29 mouse cellular contexts compared by ENCODE assay signal in genomic region chr6:106520367-106520766, GRCm38 (mm10).
"Had no signal": no experiment of that assay in that cellular context is flagged by ENCODE, and none has a peak within 500 bp of the region (broad histone marks: within the 10 kb centered on the region; RNA-seq: fewer than 3 reads in every experiment).

No protein-coding gene starts in this region.

- H3K9ac ChIP-seq: heart, embryonic 13.5 days; heart, embryonic 15.5 days; hindbrain, embryonic 14.5 days; intestine, embryonic 15.5 days; kidney, embryonic 15.5 days; limb, embryonic 12.5 days; liver, embryonic 13.5 days; liver, embryonic 15.5 days; liver, postnatal 0 days had no signal

- DNase-seq: gastrocnemius, postnatal 14 days; gastrocnemius, postnatal 36 days; heart, adult 11 months; heart, adult 2 months; heart, postnatal 14 days; heart, postnatal 36 days; kidney, adult 18-20 months; kidney, adult 8-10 months; kidney, postnatal 14 days; kidney, postnatal 36 days; layer of hippocampus, adult 9-11 months; layer of hippocampus, postnatal 36 days; liver; liver, embryonic 13.5 days; liver, postnatal 0 days had no signal

- H3K36me3 ChIP-seq: heart, embryonic 13.5 days; heart, embryonic 15.5 days; intestine, embryonic 15.5 days; kidney, embryonic 15.5 days; limb, embryonic 10.5 days; limb, embryonic 12.5 days; liver, embryonic 13.5 days; liver, embryonic 15.5 days had no signal

- ATAC-seq: hindbrain, embryonic 16.5 days; inflammation-experienced regulatory T-cells, adult 6 months; intestine, embryonic 15.5 days; intestine, postnatal 0 days; liver, postnatal 0 days had no signal

- H3K9me3 ChIP-seq: heart, embryonic 13.5 days; heart, embryonic 15.5 days; intestine, embryonic 15.5 days; kidney, embryonic 15.5 days; limb, embryonic 10.5 days; limb, embryonic 12.5 days; liver, embryonic 13.5 days; liver, embryonic 15.5 days had no signal

- H3K4me3 ChIP-seq: heart, adult 2 months; heart, embryonic 13.5 days; heart, embryonic 15.5 days; intestine, embryonic 15.5 days; kidney, embryonic 15.5 days; limb, embryonic 10.5 days; limb, embryonic 12.5 days; liver, embryonic 13.5 days; liver, embryonic 15.5 days had no signal

- H3K27me3 ChIP-seq: heart, embryonic 13.5 days; heart, embryonic 15.5 days; intestine, embryonic 15.5 days; kidney, embryonic 15.5 days; limb, embryonic 12.5 days; liver, embryonic 13.5 days; liver, embryonic 15.5 days had no signal

- H3K4me2 ChIP-seq: heart, embryonic 11.5 days; heart, embryonic 13.5 days; heart, embryonic 15.5 days; hindbrain, embryonic 14.5 days; intestine, embryonic 15.5 days; kidney, embryonic 15.5 days; limb, embryonic 12.5 days; liver, embryonic 11.5 days; liver, embryonic 13.5 days; liver, embryonic 15.5 days had no signal

- H3K4me1 ChIP-seq: heart, embryonic 13.5 days; heart, embryonic 15.5 days; intestine, embryonic 15.5 days; kidney, embryonic 15.5 days; limb, embryonic 10.5 days; limb, embryonic 12.5 days; liver, embryonic 13.5 days; liver, embryonic 15.5 days had no signal

- H3K27ac ChIP-seq: heart, adult 2 months; heart, embryonic 13.5 days; heart, embryonic 15.5 days; hindbrain, embryonic 14.5 days; intestine, embryonic 15.5 days; kidney, embryonic 15.5 days; kidney, postnatal 0 days; limb, embryonic 10.5 days; limb, embryonic 12.5 days; liver, embryonic 13.5 days; liver, embryonic 15.5 days had no signal
